ENCODE assay signal across 1 mouse cellular context in the genomic region with DNA sequence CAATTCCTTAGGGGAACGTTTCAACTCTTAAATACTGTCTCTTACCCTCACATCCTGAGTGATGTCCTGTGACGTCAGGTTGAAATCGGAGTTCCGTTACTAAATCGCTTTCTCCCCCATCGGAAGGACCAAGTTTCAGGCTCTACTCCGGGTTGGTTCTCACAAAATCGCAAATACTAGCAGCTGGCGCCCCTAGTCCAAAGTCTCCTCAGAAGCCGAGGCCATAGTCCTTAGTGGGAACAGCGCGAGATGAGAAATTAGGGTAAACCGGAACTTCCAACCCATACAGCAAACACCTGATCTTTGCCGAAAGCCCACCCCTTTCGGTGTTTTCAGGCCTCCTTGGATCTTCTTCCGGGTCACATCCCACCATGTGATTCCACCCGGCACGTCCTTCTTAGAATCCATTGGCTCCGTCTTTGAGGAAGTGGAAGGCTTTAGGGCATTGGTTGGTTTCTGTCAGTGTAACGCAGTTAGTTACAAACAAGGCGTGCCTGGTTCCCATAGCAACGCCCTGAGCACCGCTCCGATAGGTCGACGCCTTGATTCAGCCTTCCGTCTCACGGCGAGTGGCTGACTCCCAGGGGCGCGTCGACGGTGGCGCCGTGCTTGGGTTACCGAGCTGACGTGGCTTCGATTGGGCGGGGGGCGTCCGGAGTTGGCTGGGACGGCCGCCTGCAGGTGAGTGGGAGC.
A peak's percentile ranks its signal among the peaks of the same experiment; 100 is the strongest.
TF ChIP-seq lines count a peak whose summit lies in the region.

Gene Eaf2 (minus strand): TSS at position 421 of the 693 bp plus-strand sequence.
Gene Golgb1 (plus strand): TSS at position 558 of the 693 bp plus-strand sequence.

TF ChIP-seq in MEL, 35 proteins besides CTCF, POLR2A, EP300 and RAD21 (continued from another document):
- TF ChIP-seq ZKSCAN1 (IDR thresholded peaks at IDR 0.05; ENCODE audit: low read depth, low read length) = no peak
- no peak for TF ChIP-seq MAFK (IDR thresholded peaks at IDR 0.05; ENCODE audit: borderline replicate concordance, low read depth, low read length)
- TF ChIP-seq MAX (IDR thresholded peaks at IDR 0.05; ENCODE audit: low read length) = peak; percentile 97
- TF ChIP-seq ELF1 (IDR thresholded peaks at IDR 0.05; ENCODE audit: low read depth, low read length) = peak; percentile 97
- TF ChIP-seq NELFE (IDR thresholded peaks at IDR 0.05; ENCODE audit: low read depth, low read length) = peak; percentile 62
- TF ChIP-seq BHLHE40 (IDR thresholded peaks at IDR 0.05; ENCODE audit: borderline replicate concordance, low read depth, low read length) = no peak
- TF ChIP-seq MXI1 (IDR thresholded peaks at IDR 0.05; ENCODE audit: low read depth, low read length) = peak; percentile 96
- TF ChIP-seq E2F4 (IDR thresholded peaks at IDR 0.05; ENCODE audit: borderline replicate concordance, low read depth, low read length) = no peak
- 0 out of 2 replicates have a peak, but pooled peaks have one; percentile 18 for TF ChIP-seq MAZ (IDR thresholded peaks at IDR 0.05; ENCODE audit: low read depth, low read length)
- TF ChIP-seq POLR2AphosphoS2 (IDR thresholded peaks at IDR 0.05; ENCODE audit: low read length) = peak; percentile 36; the same call in 1 of the 2 replicates
- TF ChIP-seq ETS1 (IDR thresholded peaks at IDR 0.05; ENCODE audit: low read depth, low read length) = peak; percentile 78
- peak; percentile 80; the same call in 1 of the 2 replicates for TF ChIP-seq TBP (IDR thresholded peaks at IDR 0.05; ENCODE audit: low read depth, low read length)
- peak; percentile 89 for TF ChIP-seq CHD2 (IDR thresholded peaks at IDR 0.05; ENCODE audit: low read length)
- TF ChIP-seq RCOR1 (IDR thresholded peaks at IDR 0.05; ENCODE audit: low read depth, low read length) = no peak
- TF ChIP-seq TCF12 (IDR thresholded peaks at IDR 0.05; ENCODE audit: low read depth, low read length) = peak; percentile 61; the same call in 1 of the 2 replicates
- TF ChIP-seq HCFC1 (IDR thresholded peaks at IDR 0.05; ENCODE audit: low read depth, low read length) = peak; percentile 98
